Mouse (Mus musculus) midbrain, embryonic 10.5 days (tissue): ENCODE data around the gene Ifna5. TPM values are rescaled to one million over a fixed set of nuclear protein-coding genes. Genes with fewer than 3 reads are reported as not detected.

Source experiments
- DNase-seq: peaks from one replicate; pipeline ENCODE4 v3.0.0-alpha.2; 2017; ENCODE audit warnings: low spot score
- H3K27ac ChIP-seq: fragments of 300-500 bp; sonication (generic); replicated peaks from 2 replicates; pipeline ENCODE4 v1.5.1; 2016; ENCODE audit warnings: mild to moderate bottlenecking
- H3K27me3 ChIP-seq: fragments of 300-500 bp; sonication (generic); 2 replicates; pipeline ENCODE4 v1.6.1; 2016; ENCODE audit warnings: low read depth, mild to moderate bottlenecking; ENCODE audit not compliant: poor library complexity, severe bottlenecking
- H3K36me3 ChIP-seq: fragments of 300-500 bp; sonication (generic); 2 replicates; pipeline ENCODE4 v1.6.1; 2016; ENCODE audit warnings: mild to moderate bottlenecking, moderate library complexity
- H3K4me1 ChIP-seq: fragments of 300-500 bp; sonication (generic); 2 replicates; pipeline ENCODE4 v1.6.1; 2016
- H3K4me3 ChIP-seq: fragments of 300-500 bp; sonication (generic); 2 replicates; pipeline ENCODE4 v1.5.1; 2016; ENCODE audit warnings: mild to moderate bottlenecking, moderate library complexity
- H3K9me3 ChIP-seq: fragments of 300-500 bp; sonication (generic); replicated peaks from 2 replicates; pipeline ENCODE4 v1.6.1; 2016; ENCODE audit warnings: mild to moderate bottlenecking
- WGBS: fragments of 180-500 bp; shearing (Covaris S2); methylation state at CpG from one replicate; pipeline ENCODE4 v1.1.7; 2016; 5-methylcytosine and 5-hydroxymethylcytosine counted together
- polyA plus RNA-seq: library from polyadenylated mRNA; unstranded; fragments of >200 nt; fragmentation: Nextera tagmentation; extraction: Ambion mirVana; gene quantifications from 2 replicates; pipeline ENCODE4 v1.2.1, GENCODE M21; 2016

Gene Ifna5
- polyA plus RNA-seq, 1 experiment from 2014 or later = not detected

- no peaks in the 10 kb centered on the region for H3K36me3 ChIP-seq
- peaks cover 41% of the 10 kb centered on the region for H3K27me3 ChIP-seq
- H3K27ac ChIP-seq = peak overlapping the region; percentile 72
- no peaks in the 10 kb centered on the region for H3K9me3 ChIP-seq
- H3K4me1 ChIP-seq = peaks cover 15% of the 10 kb centered on the region
- peak; percentile 66 for DNase-seq
- 9% methylated on average over 31 of the region's 31 CpGs for WGBS
- H3K4me3 ChIP-seq = peak overlapping the region; percentile 69
These were observed 32.9 kb downstream of the Ifna5 start for GRCm38 (mm10) chr4:88867926-88868911.

GRCm38 (mm10) chr4:88872691-88873090 lies 37.4 kb downstream of the Ifna5 start:
- H3K4me1 ChIP-seq = peaks cover 5% of the 10 kb centered on the region
- WGBS = 0% methylated on average over 2 of the region's 2 CpGs
- no peak for DNase-seq
- H3K27ac ChIP-seq = no peak overlapping the region
- peaks cover 13% of the 10 kb centered on the region for H3K27me3 ChIP-seq
- H3K4me3 ChIP-seq = no peak overlapping the region
- H3K9me3 ChIP-seq = no peaks in the 10 kb centered on the region
- H3K36me3 ChIP-seq = no peaks in the 10 kb centered on the region

- Histone ChIP-seq H3K4me3 (no peak overlapping the region), H3K4me1 (no peaks in the 10 kb centered on the region), H3K36me3 (no peaks in the 10 kb centered on the region), H3K9me3 (no peaks in the 10 kb centered on the region), H3K27me3 (peaks cover 5% of the 10 kb centered on the region), H3K27ac (no peak overlapping the region)
- WGBS = 82% methylated on average over 3 of the region's 4 CpGs
- no peak for DNase-seq
These were observed 40.2 kb downstream of the Ifna5 start for GRCm38 (mm10) chr4:88875435-88876095.

GRCm38 (mm10) chr4:88876520-88876919 lies 41.2 kb downstream of the Ifna5 start:
- no peak overlapping the region for H3K27ac ChIP-seq
- WGBS = 83% methylated on average over 4 of the region's 4 CpGs
- no peaks in the 10 kb centered on the region for H3K9me3 ChIP-seq
- no peaks in the 10 kb centered on the region for H3K36me3 ChIP-seq
- DNase-seq = no peak
- no peaks in the 10 kb centered on the region for H3K4me1 ChIP-seq
- no peak overlapping the region for H3K4me3 ChIP-seq
- peaks cover 3% of the 10 kb centered on the region for H3K27me3 ChIP-seq

GRCm38 (mm10) chr4:88878246-88878645 lies 42.9 kb downstream of the Ifna5 start:
- DNase-seq = no peak
- Histone ChIP-seq H3K27ac (no peak overlapping the region), H3K4me3 (no peak overlapping the region), H3K9me3 (no peaks in the 10 kb centered on the region), H3K36me3 (no peaks in the 10 kb centered on the region), H3K27me3 (no peaks in the 10 kb centered on the region), H3K4me1 (no peaks in the 10 kb centered on the region)
- WGBS = 48% methylated on average over 10 of the region's 10 CpGs

GRCm38 (mm10) chr4:88878772-88879171 lies 43.4 kb downstream of the Ifna5 start:
- DNase-seq = no peak
- Histone ChIP-seq H3K9me3 (no peaks in the 10 kb centered on the region), H3K4me3 (no peak overlapping the region), H3K27me3 (no peaks in the 10 kb centered on the region), H3K4me1 (no peaks in the 10 kb centered on the region), H3K27ac (no peak overlapping the region), H3K36me3 (no peaks in the 10 kb centered on the region)
- WGBS = 84% methylated on average over 4 of the region's 4 CpGs

GRCm38 (mm10) chr4:88880101-88880500 lies 44.8 kb downstream of the Ifna5 start, which contains the start of gene Ifne:
Gene Ifne, minus strand, starts transcription at chr4:88880201.
- 93% methylated on average over 8 of the region's 8 CpGs for WGBS
- H3K4me3 ChIP-seq = no peak within 1 kb of the TSS

More at GRCm38 (mm10) chr4:88880101-88880500, 44.8 kb downstream of the Ifna5 start, which contains the start of gene Ifne:
- Histone ChIP-seq H3K9me3 (no peaks in the 10 kb centered on the region), H3K27me3 (no peaks in the 10 kb centered on the region), H3K4me1 (no peaks in the 10 kb centered on the region), H3K36me3 (no peaks in the 10 kb centered on the region), H3K27ac (no peak within 1 kb of the TSS)
- no peak for DNase-seq

Other genes with a start within 250 kb of the Ifna5 start
- not detected in 2 replicates for gene Ifna9, start 243.1 kb upstream of the Ifna5 start, polyA plus RNA-seq
- not detected in 2 replicates for gene Ifna12, start 232.1 kb upstream of the Ifna5 start, polyA plus RNA-seq
- gene C87499, start 201.1 kb upstream of the Ifna5 start, polyA plus RNA-seq = not detected in 2 replicates
- not detected in 2 replicates for gene Ifna13, start 191.1 kb upstream of the Ifna5 start, polyA plus RNA-seq
- gene Ifna16, start 158.6 kb upstream of the Ifna5 start, polyA plus RNA-seq = not detected in 2 replicates
- not detected in 2 replicates for gene Ifna2, start 151.6 kb upstream of the Ifna5 start, polyA plus RNA-seq
- gene Ifnab, start 144.2 kb upstream of the Ifna5 start, polyA plus RNA-seq = not detected in 2 replicates
- gene Gm26566, start 113.7 kb upstream of the Ifna5 start, polyA plus RNA-seq = 0.80 and 1.1 TPM in 2 replicates
- 95.6 and 111 TPM in 2 replicates for gene Klhl9, start 113.1 kb upstream of the Ifna5 start, polyA plus RNA-seq
- gene Gm13271, start 80.7 kb upstream of the Ifna5 start, polyA plus RNA-seq = not detected in 2 replicates
- gene Gm13283, start 75.4 kb upstream of the Ifna5 start, polyA plus RNA-seq = 0.19 and 0.32 TPM in 2 replicates
- gene Gm13290, start 61.7 kb upstream of the Ifna5 start, polyA plus RNA-seq = 0.29 TPM in 1 of 2 replicates, not detected in the other
- gene Gm13289, start 58.6 kb upstream of the Ifna5 start, polyA plus RNA-seq = not detected in 2 replicates
- gene Gm13272, start 55.7 kb upstream of the Ifna5 start, polyA plus RNA-seq = not detected in 2 replicates
- gene Ifnz, start 53.4 kb upstream of the Ifna5 start, polyA plus RNA-seq = 0.51 TPM in 1 of 2 replicates, not detected in the other
- gene Gm13276, start 49.8 kb upstream of the Ifna5 start, polyA plus RNA-seq = not detected in 2 replicates
- gene Gm13277, start 46.9 kb upstream of the Ifna5 start, polyA plus RNA-seq = not detected in 2 replicates
- not detected in 2 replicates for gene Gm13278, start 44.0 kb upstream of the Ifna5 start, polyA plus RNA-seq
- 0.34 TPM in 1 of 2 replicates, not detected in the other for gene Gm13275, start 41.0 kb upstream of the Ifna5 start, polyA plus RNA-seq
- gene Gm13279, start 38.1 kb upstream of the Ifna5 start, polyA plus RNA-seq = not detected in 2 replicates
- 0.62 TPM in 1 of 2 replicates, not detected in the other for gene Gm13285, start 35.9 kb upstream of the Ifna5 start, polyA plus RNA-seq
- not detected in 2 replicates for gene Gm13287, start 32.3 kb upstream of the Ifna5 start, polyA plus RNA-seq
- 0.09 TPM in 1 of 2 replicates, not detected in the other for gene Gm13288, start 30.0 kb upstream of the Ifna5 start, polyA plus RNA-seq
- not detected in 2 replicates for gene Ifna7, start 19.3 kb upstream of the Ifna5 start, polyA plus RNA-seq
- gene Ifna11, start 15.6 kb upstream of the Ifna5 start, polyA plus RNA-seq = not detected in 2 replicates
- not detected in 2 replicates for gene Ifna6, start 8.1 kb upstream of the Ifna5 start, polyA plus RNA-seq
- not detected in 2 replicates for gene Ifna4, start 6.3 kb downstream of the Ifna5 start, polyA plus RNA-seq
- gene Ifna1, start 14.6 kb downstream of the Ifna5 start, polyA plus RNA-seq = not detected in 2 replicates
- gene Ifne, start 44.7 kb downstream of the Ifna5 start, polyA plus RNA-seq = not detected in 2 replicates